Mouse (Mus musculus) mouse trophoblast stem cell (cell line): ENCODE data around the gene Olfr1344.
"Not testable (repeated sequence)": the region's sequence is repeated elsewhere in the genome, so short reads cannot be mapped to it uniquely, and the experiment has no call there.

Source experiments
- in situ Hi-C, 2 experiments: fragments of 300-500 bp; cut with MseI, MboI; formaldehyde crosslinking; loops; 2 replicates in 1 of 2; 3 replicates in 1 of 2; pipeline ENCODE4 v1.15.1; 2025

Olfr1344 gene

GRCm38 (mm10) chr7:6438388-6438787 lies at the start of gene Olfr1344:
Gene Olfr1344, plus strand, starts transcription at chr7:6438688.
- in situ Hi-C loops, result loop anchor here (10.0 to 25.0 kb wide), 2 partner anchors 149 to 496 kb away; no protein-coding TSS in a partner anchor

- in situ Hi-C loops, result no loop called here
Measured at GRCm38 (mm10) chr7:6388971-6389370, 49.5 kb upstream of the Olfr1344 start.

- in situ Hi-C loops, result no loop called here
Measured at GRCm38 (mm10) chr7:6389449-6389848, 49.0 kb upstream of the Olfr1344 start.

GRCm38 (mm10) chr7:6397996-6398975 lies 40.2 kb upstream of the Olfr1344 start, which contains the start of gene Smim17:
Gene Smim17, plus strand, starts transcription at chr7:6398715.
- in situ Hi-C loops, result no loop called here

GRCm38 (mm10) chr7:6410043-6410442 lies 28.4 kb upstream of the Olfr1344 start, which contains the start of gene Gm20715:
Gene Gm20715, plus strand, starts transcription at chr7:6410277.
- in situ Hi-C loops, result no loop called here

GRCm38 (mm10) chr7:6414626-6415441 lies 23.7 kb upstream of the Olfr1344 start:
- in situ Hi-C loops, result no loop called here

- in situ Hi-C loops, result no loop called here
Measured at GRCm38 (mm10) chr7:6415442-6415787, 23.1 kb upstream of the Olfr1344 start.

GRCm38 (mm10) chr7:6419894-6420293 lies 18.6 kb upstream of the Olfr1344 start:
- in situ Hi-C loops, result no loop called here

GRCm38 (mm10) chr7:6429381-6429780 lies 9.1 kb upstream of the Olfr1344 start:
- in situ Hi-C loops, result loop anchor here (5.0 to 25.0 kb wide), 2 partner anchors 72 to 158 kb away; no protein-coding TSS in a partner anchor

- in situ Hi-C loops, result loop anchor here (5.0 to 25.0 kb wide), 3 partner anchors 68 to 504 kb away; partner anchors contain the start of gene Zfp78 (in 1 of the 2)
Measured at GRCm38 (mm10) chr7:6430342-6430741, 8.1 kb upstream of the Olfr1344 start.

GRCm38 (mm10) chr7:6441173-6441572 lies 2.7 kb downstream of the Olfr1344 start:
- in situ Hi-C loops, result loop anchor here in 1 of 2 experiments (10.0 to 25.0 kb wide), 2 partner anchors 84 to 146 kb away; partner anchors contain the start of gene Olfr1349

- in situ Hi-C loops, result loop anchor here in 1 of 2 experiments (10.0 to 25.0 kb wide), 2 partner anchors 77 to 140 kb away; partner anchors contain the start of gene Olfr1349
Measured at GRCm38 (mm10) chr7:6447771-6448170, 9.3 kb downstream of the Olfr1344 start.

- in situ Hi-C loops, result no loop called here
Measured at GRCm38 (mm10) chr7:6455868-6456267, 17.4 kb downstream of the Olfr1344 start, which contains the start of gene Olfr1336. Gene Olfr1336, plus strand, starts transcription at chr7:6456168.

- in situ Hi-C loops, result no loop called here
Measured at GRCm38 (mm10) chr7:6456399-6456798, 17.9 kb downstream of the Olfr1344 start.

GRCm38 (mm10) chr7:6466951-6467350 lies 28.5 kb downstream of the Olfr1344 start, which contains the start of gene Olfr1346:
Gene Olfr1346, plus strand, starts transcription at chr7:6467101.
- in situ Hi-C loops, result no loop called here

- in situ Hi-C loops, result not testable (repeated sequence)
Measured at GRCm38 (mm10) chr7:6477633-6478032, 39.1 kb downstream of the Olfr1344 start.

- in situ Hi-C loops, result no loop called here
Measured at GRCm38 (mm10) chr7:6486841-6487240, 48.4 kb downstream of the Olfr1344 start, which contains the start of gene Olfr5. Gene Olfr5, minus strand, starts transcription at chr7:6486941.
